Mouse (Mus musculus) v-Abl transformed pro-B cells (cell line): Measurements from ENCODE around the gene Phf11b.
"Not testable (repeated sequence)": the region's sequence is repeated elsewhere in the genome, so short reads cannot be mapped to it uniquely, and the experiment has no call there.

Experiments used
- in situ Hi-C, 2 experiments: fragments of 400-800 bp; cut with MboI; formaldehyde crosslinking; loops; one replicate each; pipeline ENCODE4 v1.15.1; 2025; ENCODE audit not compliant: unreplicated experiment in 2 of 2

Phf11b gene

GRCm38 (mm10) chr14:59341189-59341588, at the start of gene Phf11b:
Gene Phf11b (minus strand): TSS chr14:59341351.
- in situ Hi-C loops = not testable (repeated sequence)

- in situ Hi-C loops = not testable (repeated sequence)
Observed at GRCm38 (mm10) chr14:59390181-59390580, 49.0 kb upstream of the Phf11b start.

GRCm38 (mm10) chr14:59389532-59389931, 48.4 kb upstream of the Phf11b start:
- in situ Hi-C loops = loop anchor here (5.0 kb wide), 1 partner anchor 168 kb away; no protein-coding TSS in a partner anchor

- in situ Hi-C loops = loop anchor here in 1 of 2 experiments (25.0 kb wide), 1 partner anchor 642 kb away; no protein-coding TSS in a partner anchor
Observed at GRCm38 (mm10) chr14:59370348-59371068, 29.4 kb upstream of the Phf11b start.

GRCm38 (mm10) chr14:59366386-59367105, 25.4 kb upstream of the Phf11b start:
- in situ Hi-C loops = loop anchor here in 1 of 2 experiments (25.0 kb wide), 1 partner anchor 646 kb away; no protein-coding TSS in a partner anchor

- in situ Hi-C loops = loop anchor here in 1 of 2 experiments (25.0 kb wide), 1 partner anchor 647 kb away; no protein-coding TSS in a partner anchor
Observed at GRCm38 (mm10) chr14:59365244-59365644, 24.1 kb upstream of the Phf11b start, which contains the start of gene Phf11d. Gene Phf11d (minus strand): TSS chr14:59365470.

- in situ Hi-C loops = no loop called here
Observed at GRCm38 (mm10) chr14:59339541-59339940, 1.6 kb downstream of the Phf11b start.

GRCm38 (mm10) chr14:59336056-59336455, 5.1 kb downstream of the Phf11b start:
- in situ Hi-C loops = not testable (repeated sequence)

- in situ Hi-C loops = loop anchor here (5.0 kb wide), 1 partner anchor 227 kb away; no protein-coding TSS in a partner anchor
Observed at GRCm38 (mm10) chr14:59330499-59330898, 10.7 kb downstream of the Phf11b start.

- in situ Hi-C loops = not testable (repeated sequence)
Observed at GRCm38 (mm10) chr14:59319970-59320369, 21.2 kb downstream of the Phf11b start.

GRCm38 (mm10) chr14:59319036-59319435, 22.1 kb downstream of the Phf11b start:
- in situ Hi-C loops = not testable (repeated sequence)

- in situ Hi-C loops = not testable (repeated sequence)
Observed at GRCm38 (mm10) chr14:59297391-59297790, 43.8 kb downstream of the Phf11b start, which contains the start of gene Phf11a. Gene Phf11a (minus strand): TSS chr14:59297522.

GRCm38 (mm10) chr14:59291769-59292168, 49.4 kb downstream of the Phf11b start:
- in situ Hi-C loops = not testable (repeated sequence)

- in situ Hi-C loops = not testable (repeated sequence)
Observed at GRCm38 (mm10) chr14:59274961-59275360, 66.2 kb downstream of the Phf11b start.
